Mouse (Mus musculus) limb, embryonic 14.5 days (tissue): Measurements from ENCODE around the gene Tmem114. TPM values are rescaled to one million over a fixed set of nuclear protein-coding genes. Genes with fewer than 3 reads are reported as not detected.

Source experiments
- ATAC-seq: fragments of 200-750 bp; cut with Nextera tagmentation; 2 replicates; pipeline ENCODE4 v1.8.0; 2017; ENCODE audit warnings: low read depth, moderate number of reproducible peaks, moderate TSS enrichment; ENCODE audit not compliant: low FRiP score
- DNase-seq: peaks from one replicate; pipeline ENCODE4 v3.0.0-alpha.2; 2015; ENCODE audit warnings: low spot score
- H3K27ac ChIP-seq: fragments of 300-500 bp; sonication (generic); replicated peaks from 2 replicates; pipeline ENCODE4 v1.5.1; 2014; ENCODE audit warnings: low read depth, mild to moderate bottlenecking, low read length, moderate library complexity, mixed read lengths
- H3K27me3 ChIP-seq: fragments of 300-500 bp; sonication (generic); 2 replicates; pipeline ENCODE4 v1.6.1; 2014; ENCODE audit warnings: low read length, mixed read lengths; ENCODE audit not compliant: control insufficient read depth, insufficient read depth
- H3K36me3 ChIP-seq: fragments of 300-500 bp; sonication (generic); 2 replicates; pipeline ENCODE4 v1.6.1; 2014; ENCODE audit warnings: mild to moderate bottlenecking, low read length, moderate library complexity, mixed read lengths; ENCODE audit not compliant: control insufficient read depth, insufficient read depth
- H3K4me1 ChIP-seq: fragments of 300-500 bp; sonication (generic); 2 replicates; pipeline ENCODE4 v1.6.1; 2014; ENCODE audit warnings: antibody characterized with exemption, low read length, mixed read lengths; ENCODE audit not compliant: control insufficient read depth, insufficient read depth
- H3K4me2 ChIP-seq: fragments of 300-500 bp; sonication (generic); replicated peaks from 2 replicates; pipeline ENCODE4 v1.6.1; 2014; ENCODE audit warnings: low read depth, mild to moderate bottlenecking, low read length, moderate library complexity; ENCODE audit not compliant: severe bottlenecking
- H3K4me3 ChIP-seq: fragments of 300-500 bp; sonication (generic); replicated peaks from 2 replicates; pipeline ENCODE4 v1.5.1; 2014; ENCODE audit warnings: low read length
- H3K9ac ChIP-seq: fragments of 300-500 bp; sonication (generic); 2 replicates; pipeline ENCODE4 v1.6.1; 2014; ENCODE audit warnings: mild to moderate bottlenecking, low read depth, low read length, moderate library complexity; ENCODE audit not compliant: severe bottlenecking
- H3K9me3 ChIP-seq: fragments of 300-500 bp; sonication (generic); 2 replicates; pipeline ENCODE4 v1.6.1; 2016; ENCODE audit warnings: low read length; ENCODE audit not compliant: control insufficient read depth
- POLR2A ChIP-seq: fragments of 200-500 bp; IDR thresholded peaks from 2 replicates; pipeline ENCODE4 v1.8.0; 2012; ENCODE audit warnings: inconsistent platforms, mild to moderate bottlenecking, moderate library complexity, borderline replicate concordance; ENCODE audit not compliant: insufficient read depth, insufficient read length; ENCODE audit errors: extremely low read depth
- WGBS: fragments of 180-500 bp; shearing (Covaris S2); extraction: QIAGEN DNeasy Blood & Tissue Kit; methylation state at CpG from one replicate; pipeline ENCODE4 v1.1.7; 2014; 5-methylcytosine and 5-hydroxymethylcytosine counted together
- polyA plus RNA-seq, 2 experiments: library from polyadenylated mRNA; depleted of rRNA in 1 of 2; stranded (reverse) in 1 of 2; unstranded in 1 of 2; fragments of >200 nt; fragmentation: Nextera tagmentation in 1 of 2; extraction: Ambion mirVana in 1 of 2; gene quantifications; 2 replicates each; pipeline versions ENCODE4 v1.2.1 to v1.2.3; 2012 to 2014

Gene Tmem114
- polyA plus RNA-seq (2012; rRNA removed) (0.15 and 0.47 TPM in 2 replicates), polyA plus RNA-seq (2014; fragmentation: Nextera tagmentation; extraction: Ambion mirVana) (not detected in 2 replicates)

GRCm38 (mm10) chr16:8424971-8425330, at the start of gene Tmem114:
Gene Tmem114 (minus strand): TSS chr16:8425136.
- no peaks in the 10 kb centered on the region for H3K36me3 ChIP-seq
- peak within 1 kb of the TSS; percentile 29 for H3K4me3 ChIP-seq
- no peaks in the 10 kb centered on the region for H3K4me1 ChIP-seq
- no peaks in the 10 kb centered on the region for H3K9me3 ChIP-seq
- peaks cover 47% of the 10 kb centered on the region for H3K27me3 ChIP-seq
- no peak for DNase-seq
- ATAC-seq, result no peak
- H3K27ac ChIP-seq, result no peak within 1 kb of the TSS
- TF ChIP-seq POLR2A, result no peak
- peak within 1 kb of the TSS; percentile 52 for H3K4me2 ChIP-seq
- H3K9ac ChIP-seq, result peak within 1 kb of the TSS; percentile 21; the same call in 1 of the 2 replicates
- 1% methylated on average over 16 of the region's 16 CpGs for WGBS

GRCm38 (mm10) chr16:8470603-8471481, 45.9 kb upstream of the Tmem114 start, which contains the start of gene Mettl22:
Gene Mettl22 (plus strand): TSS chr16:8470788.
- H3K4me3 ChIP-seq, result peak within 1 kb of the TSS; percentile 74
- H3K4me2 ChIP-seq, result peak within 1 kb of the TSS; percentile 59
- ATAC-seq (peak; percentile 96), DNase-seq (peak; percentile 94)
- H3K9ac ChIP-seq, result peak within 1 kb of the TSS; percentile 71
- H3K36me3 ChIP-seq, result 0 out of 2 replicates have a peak, but pooled peaks cover 3% of the 10 kb centered on the region
- no peaks in the 10 kb centered on the region for H3K9me3 ChIP-seq
- TF ChIP-seq POLR2A, result peak; percentile 81; the same call in 1 of the 2 replicates
- under 1% methylated on average over 46 of the region's 48 CpGs for WGBS
- peaks cover 7% of the 10 kb centered on the region for H3K4me1 ChIP-seq
- no peaks in the 10 kb centered on the region for H3K27me3 ChIP-seq
- peak within 1 kb of the TSS; percentile 88 for H3K27ac ChIP-seq

GRCm38 (mm10) chr16:8470132-8470531, 45.2 kb upstream of the Tmem114 start:
- H3K4me2 ChIP-seq, result peak overlapping the region; percentile 59
- H3K9ac ChIP-seq, result no peak overlapping the region

GRCm38 (mm10) chr16:8459098-8459497, 34.2 kb upstream of the Tmem114 start:
- Histone ChIP-seq H3K9ac (no peak overlapping the region), H3K36me3 (no peaks in the 10 kb centered on the region), H3K4me1 (no peaks in the 10 kb centered on the region), H3K4me2 (no peak overlapping the region), H3K4me3 (no peak overlapping the region), H3K9me3 (no peaks in the 10 kb centered on the region), H3K27ac (no peak overlapping the region), H3K27me3 (no peaks in the 10 kb centered on the region)
- no peak for TF ChIP-seq POLR2A
- DNase-seq, result peak; percentile 65
- 24% methylated on average over 6 of the region's 6 CpGs for WGBS
- ATAC-seq, result no peak

More at GRCm38 (mm10) chr16:8470132-8470531, 45.2 kb upstream of the Tmem114 start:
- H3K4me3 ChIP-seq, result peak overlapping the region; percentile 74
- no peaks in the 10 kb centered on the region for H3K9me3 ChIP-seq
- WGBS, result 83% methylated on average over 2 of the region's 2 CpGs
- ATAC-seq, result peak; percentile 39; the same call in 1 of the 2 replicates
- H3K4me1 ChIP-seq, result peaks cover 7% of the 10 kb centered on the region
- no peak for DNase-seq
- no peaks in the 10 kb centered on the region for H3K36me3 ChIP-seq
- no peak overlapping the region for H3K27ac ChIP-seq
- no peak for TF ChIP-seq POLR2A
- H3K27me3 ChIP-seq, result no peaks in the 10 kb centered on the region

- Histone ChIP-seq H3K4me3 (no peak overlapping the region), H3K9ac (no peak overlapping the region), H3K27ac (no peak overlapping the region), H3K27me3 (no peaks in the 10 kb centered on the region), H3K4me2 (no peak overlapping the region), H3K4me1 (no peaks in the 10 kb centered on the region), H3K9me3 (no peaks in the 10 kb centered on the region), H3K36me3 (no peaks in the 10 kb centered on the region)
- no peak for DNase-seq
- 92% methylated on average over 4 of the region's 4 CpGs for WGBS
- TF ChIP-seq POLR2A, result no peak
- no peak for ATAC-seq
These were observed 33.5 kb upstream of the Tmem114 start for GRCm38 (mm10) chr16:8458391-8458790.
